Mouse (Mus musculus) MEL (cell line): Measurements from ENCODE around the gene Ptprz1. TPM values are rescaled to one million over a fixed set of nuclear protein-coding genes. Genes with fewer than 3 reads are reported as not detected.
"Not testable (repeated sequence)": the region's sequence is repeated elsewhere in the genome, so short reads cannot be mapped to it uniquely, and the experiment has no call there.

Experiments
- DNase-seq: peaks from one replicate; pipeline ENCODE4 v3.0.0; 2011; ENCODE audit warnings: low read depth, low spot score
- H3K27ac ChIP-seq: 2 replicates; pipeline ENCODE4 v1.5.1; 2012; ENCODE audit warnings: low read depth, mild to moderate bottlenecking, control low read depth, low read length, moderate library complexity; ENCODE audit not compliant: control insufficient read depth
- H3K27me3 ChIP-seq, 2 experiments: fragments of 150-350 bp in 1 of 2; sonication (generic) in 1 of 2; 2 replicates each; pipeline ENCODE4 v1.6.1; 2012; ENCODE audit warnings: low read length in 2 of 2, mild to moderate bottlenecking in 2 of 2, improper control_type of control experiment in 1 of 2, moderate library complexity in 1 of 2; ENCODE audit not compliant: insufficient read depth in 2 of 2, control insufficient read depth in 1 of 2
- H3K36me3 ChIP-seq, 2 experiments: 2 replicates each; pipeline ENCODE4 v1.6.1; 2012 to 2014; ENCODE audit warnings: low read length in 2 of 2, improper control_type of control experiment in 1 of 2, inconsistent platforms in 1 of 2, mild to moderate bottlenecking in 1 of 2; ENCODE audit not compliant: insufficient read depth in 2 of 2, control insufficient read depth in 1 of 2
- H3K4me1 ChIP-seq, 2 experiments: fragments of 150-350 bp in 1 of 2; sonication (generic) in 1 of 2; 2 replicates each; pipeline ENCODE4 v1.6.1; 2012; ENCODE audit warnings: low read length in 2 of 2, improper control_type of control experiment in 1 of 2, mild to moderate bottlenecking in 1 of 2; ENCODE audit not compliant: insufficient read depth in 2 of 2, control insufficient read depth in 1 of 2
- H3K4me3 ChIP-seq, 2 experiments: fragments of 150-350 bp in 1 of 2; sonication (generic) in 1 of 2; 2 replicates each; pipeline ENCODE4 v1.5.1; 2012; ENCODE audit warnings: low read depth in 2 of 2, low read length in 2 of 2, mild to moderate bottlenecking in 2 of 2, moderate library complexity in 2 of 2, control low read depth in 1 of 2, improper control_type of control experiment in 1 of 2; ENCODE audit not compliant: control insufficient read depth in 1 of 2, insufficient read depth in 1 of 2
- H3K79me2 ChIP-seq: 2 replicates; pipeline ENCODE4 v1.6.1; 2012; ENCODE audit warnings: mild to moderate bottlenecking, low read length, moderate library complexity; ENCODE audit not compliant: control insufficient read depth, poor library complexity, insufficient read depth
- H3K9ac ChIP-seq: 2 replicates; pipeline ENCODE4 v1.6.1; 2012; ENCODE audit warnings: low read depth, mild to moderate bottlenecking, control low read depth, low read length, moderate library complexity; ENCODE audit not compliant: control insufficient read depth, poor library complexity, severe bottlenecking
- H3K9me3 ChIP-seq: fragments of 150-350 bp; sonication (generic); replicated peaks from 2 replicates; pipeline ENCODE4 v1.6.1; 2012; ENCODE audit warnings: mild to moderate bottlenecking, low read length, improper control_type of control experiment, moderate library complexity; ENCODE audit not compliant: insufficient read depth
- polyA plus RNA-seq, 2 experiments: library from polyadenylated mRNA; stranded (reverse) in 1 of 2; unstranded in 1 of 2; fragments of >175 nt in 1 of 2; fragments of >200 nt in 1 of 2; gene quantifications; 2 replicates each; pipeline versions ENCODE4 v1.2.1 to v1.2.4; 2012; ENCODE audit warnings: low replicate concordance in 2 of 2, low read depth in 1 of 2; ENCODE audit not compliant: insufficient read length in 2 of 2, insufficient read depth in 1 of 2, missing spikeins in 1 of 2
- total RNA-seq: library from RNA; depleted of rRNA; stranded (reverse); fragments of 300-350 nt; gene quantifications from 2 replicates; pipeline ENCODE4 v1.2.3, GENCODE M21; 2012

The Ptprz1 gene
- total and polyA plus RNA-seq, 3 experiments: not detected

DNA sequence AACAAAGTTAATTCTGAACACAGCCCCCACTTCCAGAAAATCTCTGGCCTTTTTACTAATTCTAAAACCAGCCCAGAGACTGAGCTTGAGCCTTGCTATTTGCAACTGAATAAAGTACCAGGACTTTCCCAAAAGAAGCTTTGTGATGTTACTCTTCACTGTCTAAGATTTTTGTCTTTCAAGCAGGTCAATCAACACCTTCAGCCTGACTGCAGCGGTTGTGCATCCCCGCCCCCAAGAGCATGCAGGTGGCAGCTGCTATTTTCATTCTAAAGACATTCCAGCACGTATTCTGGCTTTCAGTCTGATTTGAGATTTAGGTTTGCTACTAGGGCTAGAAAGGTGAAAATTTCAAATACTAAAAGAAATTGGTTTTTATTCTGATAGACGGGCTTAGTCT is 214.0 kb downstream of the Ptprz1 start:
- H3K4me1 ChIP-seq, H3K27ac ChIP-seq, H3K36me3 ChIP-seq, H3K9ac ChIP-seq, DNase-seq, H3K9me3 ChIP-seq, H3K4me3 ChIP-seq, H3K79me2 ChIP-seq, H3K27me3 ChIP-seq: not testable (repeated sequence)

DNA sequence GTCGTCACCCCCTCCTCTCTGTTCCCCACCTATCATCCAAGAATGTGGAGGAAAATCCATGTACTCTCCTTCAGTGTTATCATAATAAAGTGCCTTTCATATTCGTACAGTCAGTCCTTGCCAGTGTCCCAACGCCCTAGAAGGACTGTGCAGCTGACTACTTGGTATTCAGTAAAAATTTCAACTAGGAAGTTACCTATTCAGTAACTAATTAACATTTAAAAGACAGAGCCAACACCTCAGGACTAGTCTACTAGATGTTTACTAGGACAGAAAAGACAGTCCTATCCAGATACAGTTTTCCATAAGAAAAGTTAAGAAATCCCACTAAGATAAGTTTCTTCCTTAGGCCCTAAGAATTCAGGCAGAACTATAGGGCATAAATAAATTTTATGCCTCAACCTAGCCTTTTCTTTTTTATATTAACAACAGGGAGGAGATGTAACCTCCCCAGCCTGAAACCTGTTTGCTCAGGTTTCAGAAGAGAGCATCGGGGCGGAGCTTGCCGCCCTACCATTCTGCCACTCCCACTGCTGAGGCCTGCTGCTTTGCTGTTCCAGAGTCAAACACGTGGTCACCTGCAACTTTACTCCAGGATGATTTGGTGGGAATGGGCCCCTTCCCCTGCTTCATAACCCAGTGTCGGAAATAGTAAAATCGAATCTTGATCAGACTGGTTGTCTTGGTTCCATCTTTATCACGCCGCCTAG is 215.2 kb downstream of the Ptprz1 start:
- not testable (repeated sequence) for H3K27ac ChIP-seq, DNase-seq, H3K9ac ChIP-seq, H3K27me3 ChIP-seq, H3K79me2 ChIP-seq, H3K36me3 ChIP-seq, H3K9me3 ChIP-seq, H3K4me1 ChIP-seq, H3K4me3 ChIP-seq
